Comparison of ENCODE assay signal across 24 mouse cellular contexts in genomic region chr17:63073342-63073741, GRCm38 (mm10).
"Had no signal": no experiment of that assay in that cellular context is flagged by ENCODE, and none has a peak within 500 bp of the region (broad histone marks: within the 10 kb centered on the region; RNA-seq: fewer than 3 reads in every experiment).

No protein-coding gene starts in this region.

- H3K9me3 ChIP-seq: heart, embryonic 10.5 days; heart, embryonic 12.5 days; hindbrain, embryonic 13.5 days; hindbrain, embryonic 15.5 days; intestine, embryonic 15.5 days; kidney, embryonic 15.5 days; limb, embryonic 10.5 days; limb, embryonic 12.5 days; liver, embryonic 13.5 days; liver, embryonic 15.5 days had no signal

- H3K4me1 ChIP-seq: intestine, embryonic 15.5 days; liver, embryonic 13.5 days; liver, embryonic 15.5 days had no signal

- DNase-seq: forebrain, postnatal 0 days; gastrocnemius, postnatal 14 days; gastrocnemius, postnatal 36 days; heart, adult 18-20 months; heart, postnatal 10 days; kidney, adult 11 months; kidney, adult 2 months; kidney, adult 9 months; kidney, postnatal 14 days; kidney, postnatal 4 days; liver; liver, embryonic 13.5 days had no signal

- ATAC-seq: forebrain, postnatal 0 days; hindbrain, postnatal 0 days; intestine, embryonic 15.5 days had no signal

- H3K27ac ChIP-seq: heart, embryonic 10.5 days; hindbrain, embryonic 13.5 days; hindbrain, embryonic 15.5 days; hindbrain, postnatal 0 days; intestine, embryonic 15.5 days; kidney, embryonic 15.5 days; kidney, postnatal 0 days; limb, embryonic 10.5 days; limb, embryonic 12.5 days; liver, embryonic 13.5 days; liver, embryonic 15.5 days had no signal

- H3K9ac ChIP-seq: forebrain, postnatal 0 days; heart, embryonic 12.5 days; hindbrain, embryonic 13.5 days; hindbrain, embryonic 15.5 days; intestine, embryonic 15.5 days; kidney, embryonic 15.5 days; limb, embryonic 12.5 days; liver, embryonic 13.5 days; liver, embryonic 15.5 days had no signal

- H3K36me3 ChIP-seq: heart, embryonic 10.5 days; heart, embryonic 12.5 days; hindbrain, embryonic 13.5 days; hindbrain, embryonic 15.5 days; intestine, embryonic 15.5 days; kidney, embryonic 15.5 days; limb, embryonic 10.5 days; limb, embryonic 12.5 days; liver, embryonic 13.5 days; liver, embryonic 15.5 days had no signal

- H3K4me2 ChIP-seq: heart, embryonic 12.5 days; hindbrain, embryonic 13.5 days; hindbrain, embryonic 15.5 days; intestine, embryonic 15.5 days; kidney, embryonic 15.5 days; limb, embryonic 12.5 days; liver, embryonic 11.5 days; liver, embryonic 13.5 days; liver, embryonic 15.5 days had no signal

- H3K27me3 ChIP-seq: heart, embryonic 12.5 days; hindbrain, embryonic 13.5 days; hindbrain, embryonic 15.5 days; intestine, embryonic 15.5 days; kidney, embryonic 15.5 days; limb, embryonic 12.5 days; liver, embryonic 13.5 days; liver, embryonic 15.5 days had no signal

- H3K4me3 ChIP-seq: heart, embryonic 10.5 days; heart, embryonic 12.5 days; hindbrain, embryonic 13.5 days; hindbrain, embryonic 15.5 days; intestine, embryonic 15.5 days; kidney, embryonic 15.5 days; limb, embryonic 10.5 days; limb, embryonic 12.5 days; liver, embryonic 13.5 days; liver, embryonic 15.5 days had no signal
